Mouse (Mus musculus) E14TG2a.4 (cell line): ENCODE measurements around the gene Celf2.

Experiments used
- H3K27me3 ChIP-seq: 2 replicates; pipeline ENCODE4 v1.6.1; 2014; ENCODE audit warnings: low read length, control low read depth; ENCODE audit not compliant: insufficient read depth
- H3K36me3 ChIP-seq: 2 replicates; pipeline ENCODE4 v1.6.1; 2014; ENCODE audit warnings: low read length, control low read depth; ENCODE audit not compliant: insufficient read depth
- H3K4me1 ChIP-seq: replicated peaks from 2 replicates; pipeline ENCODE4 v1.6.1; 2014; ENCODE audit warnings: low read depth, low read length, control low read depth
- H3K4me3 ChIP-seq: replicated peaks from 2 replicates; pipeline ENCODE4 v1.5.1; 2014; ENCODE audit warnings: mild to moderate bottlenecking, low read length
- H3K9me3 ChIP-seq: 2 replicates; pipeline ENCODE4 v1.6.1; 2014; ENCODE audit warnings: low read length, control low read depth
- CTCF ChIP-seq: conservative IDR thresholded peaks from 2 replicates; pipeline ENCODE4 v1.5.1; 2014; ENCODE audit warnings: low read length
- NANOG ChIP-seq: IDR thresholded peaks from 2 replicates; pipeline ENCODE4 v1.6.1; 2014; ENCODE audit warnings: borderline replicate concordance, low read length, mixed read lengths
- POU5F1 ChIP-seq: IDR thresholded peaks from 2 replicates; pipeline ENCODE4 v1.6.1; 2014; ENCODE audit warnings: low read length, borderline replicate concordance

Celf2 gene

GRCm38 (mm10) chr2:6634899-6635298, 874.5 kb downstream of the Celf2 start:
- Histone ChIP-seq H3K27me3 (no peaks in the 10 kb centered on the region), H3K4me3 (no peak overlapping the region), H3K9me3 (no peaks in the 10 kb centered on the region), H3K36me3 (no peaks in the 10 kb centered on the region), H3K4me1 (no peaks in the 10 kb centered on the region)
- TF ChIP-seq NANOG (no peak), CTCF (no peak), POU5F1 (no peak)

GRCm38 (mm10) chr2:6633115-6633514, 876.2 kb downstream of the Celf2 start:
- no peaks in the 10 kb centered on the region for H3K9me3 ChIP-seq
- no peaks in the 10 kb centered on the region for H3K27me3 ChIP-seq
- no peaks in the 10 kb centered on the region for H3K4me1 ChIP-seq
- TF ChIP-seq POU5F1 (no peak), CTCF (no peak), NANOG (no peak)
- H3K36me3 ChIP-seq = no peaks in the 10 kb centered on the region
- H3K4me3 ChIP-seq = no peak overlapping the region

GRCm38 (mm10) chr2:6623802-6624201, 885.6 kb downstream of the Celf2 start:
- Histone ChIP-seq H3K36me3 (no peaks in the 10 kb centered on the region), H3K4me1 (no peaks in the 10 kb centered on the region), H3K4me3 (no peak overlapping the region), H3K9me3 (no peaks in the 10 kb centered on the region), H3K27me3 (no peaks in the 10 kb centered on the region)
- TF ChIP-seq CTCF (no peak), NANOG (no peak), POU5F1 (no peak)

- Histone ChIP-seq H3K9me3 (no peaks in the 10 kb centered on the region), H3K27me3 (no peaks in the 10 kb centered on the region), H3K36me3 (no peaks in the 10 kb centered on the region), H3K4me3 (no peak overlapping the region), H3K4me1 (no peaks in the 10 kb centered on the region)
- no peak for TF ChIP-seq POU5F1
- TF ChIP-seq CTCF = no peak
- no peak for TF ChIP-seq NANOG
Observed at GRCm38 (mm10) chr2:6622082-6622481, 887.3 kb downstream of the Celf2 start.

GRCm38 (mm10) chr2:6618856-6619255, 890.5 kb downstream of the Celf2 start:
- no peaks in the 10 kb centered on the region for H3K9me3 ChIP-seq
- TF ChIP-seq POU5F1 = no peak
- no peak for TF ChIP-seq CTCF
- TF ChIP-seq NANOG = no peak
- H3K4me3 ChIP-seq = no peak overlapping the region
- no peaks in the 10 kb centered on the region for H3K4me1 ChIP-seq
- no peaks in the 10 kb centered on the region for H3K27me3 ChIP-seq
- no peaks in the 10 kb centered on the region for H3K36me3 ChIP-seq

- no peaks in the 10 kb centered on the region for H3K27me3 ChIP-seq
- no peaks in the 10 kb centered on the region for H3K4me1 ChIP-seq
- TF ChIP-seq POU5F1 (no peak), CTCF (no peak), NANOG (no peak)
- no peak overlapping the region for H3K4me3 ChIP-seq
- H3K9me3 ChIP-seq = no peaks in the 10 kb centered on the region
- no peaks in the 10 kb centered on the region for H3K36me3 ChIP-seq
Observed at GRCm38 (mm10) chr2:6618450-6618849, 890.9 kb downstream of the Celf2 start.

GRCm38 (mm10) chr2:6604347-6604746, 905.0 kb downstream of the Celf2 start:
- Histone ChIP-seq H3K4me3 (no peak overlapping the region), H3K4me1 (no peaks in the 10 kb centered on the region), H3K9me3 (no peaks in the 10 kb centered on the region), H3K27me3 (no peaks in the 10 kb centered on the region), H3K36me3 (no peaks in the 10 kb centered on the region)
- TF ChIP-seq NANOG = no peak
- TF ChIP-seq CTCF = no peak
- TF ChIP-seq POU5F1 = no peak

- TF ChIP-seq NANOG (no peak), POU5F1 (no peak), CTCF (peak; percentile 18; the same call in 1 of the 2 replicates)
- no peaks in the 10 kb centered on the region for H3K27me3 ChIP-seq
Observed at GRCm38 (mm10) chr2:6603880-6604279, 905.5 kb downstream of the Celf2 start.

GRCm38 (mm10) chr2:6602163-6602562, 907.2 kb downstream of the Celf2 start:
- Histone ChIP-seq H3K36me3 (no peaks in the 10 kb centered on the region), H3K27me3 (no peaks in the 10 kb centered on the region), H3K4me3 (no peak overlapping the region), H3K9me3 (no peaks in the 10 kb centered on the region), H3K4me1 (no peaks in the 10 kb centered on the region)
- TF ChIP-seq NANOG (no peak), POU5F1 (no peak), CTCF (no peak)

More at GRCm38 (mm10) chr2:6603880-6604279, 905.5 kb downstream of the Celf2 start:
- Histone ChIP-seq H3K4me3 (no peak overlapping the region), H3K9me3 (no peaks in the 10 kb centered on the region), H3K4me1 (no peaks in the 10 kb centered on the region), H3K36me3 (no peaks in the 10 kb centered on the region)
